Mouse (Mus musculus): ENCODE measurements around the gene Mettl21a. TPM values are rescaled to one million over a fixed set of nuclear protein-coding genes. Genes with fewer than 3 reads are reported as not detected.
"Not testable (repeated sequence)": the region's sequence is repeated elsewhere in the genome, so short reads cannot be mapped to it uniquely, and the experiment has no call there.

Mettl21a gene
- polyA plus RNA-seq, 1 experiment from 2014 or later: 15.6 TPM

DNA sequence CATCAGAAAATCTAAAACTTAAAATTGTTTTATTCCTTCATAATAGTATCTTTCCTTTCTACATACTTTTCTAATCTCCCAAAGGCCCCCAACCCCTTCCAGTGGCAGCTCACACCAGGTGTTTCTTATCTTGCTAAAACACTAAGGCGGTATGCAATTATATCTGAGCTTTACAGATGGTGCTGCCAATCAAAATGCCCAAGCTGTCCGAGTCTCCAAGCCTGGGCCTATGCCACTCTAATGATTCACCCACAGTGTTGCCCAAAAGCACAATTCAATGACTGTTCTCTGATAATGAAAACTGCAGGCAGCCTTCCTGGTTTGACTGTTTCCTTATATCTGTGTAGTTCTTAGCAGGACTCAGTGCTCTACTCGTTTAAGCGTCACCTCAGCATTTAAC, 7.9 kb downstream of the Mettl21a start:
- H3K4me3 ChIP-seq: no peak overlapping the region
- H3K9ac ChIP-seq: no peak overlapping the region
- H3K27me3 ChIP-seq: no peaks in the 10 kb centered on the region
- no peak for ATAC-seq (ENCODE audit: low read depth)
- WGBS: 89% methylated on average over 4 of the region's 4 CpGs
- peaks cover 46% of the 10 kb centered on the region for H3K36me3 ChIP-seq
- no peaks in the 10 kb centered on the region for H3K9me3 ChIP-seq
- no peaks in the 10 kb centered on the region for H3K4me1 ChIP-seq (replicated peaks)
- no peak overlapping the region for H3K27ac ChIP-seq (replicated peaks)
- H3K4me2 ChIP-seq: no peak overlapping the region

GRCm38 (mm10) chr1:64603381-64603780, 13.7 kb downstream of the Mettl21a start:
- WGBS: 90% methylated on average over 5 of the region's 5 CpGs
- no peak for ATAC-seq (ENCODE audit: low read depth)

GRCm38 (mm10) chr1:64601242-64601842, 15.7 kb downstream of the Mettl21a start:
- H3K36me3 ChIP-seq: peaks cover 31% of the 10 kb centered on the region
- no peak for ATAC-seq (ENCODE audit: low read depth)
- H3K9me3 ChIP-seq: no peaks in the 10 kb centered on the region
- H3K4me1 ChIP-seq (replicated peaks): no peaks in the 10 kb centered on the region
- no peak overlapping the region for H3K9ac ChIP-seq
- H3K4me3 ChIP-seq: no peak overlapping the region
- H3K27me3 ChIP-seq: no peaks in the 10 kb centered on the region
- no peak overlapping the region for H3K4me2 ChIP-seq
- 90% methylated on average over 6 of the region's 6 CpGs for WGBS
- H3K27ac ChIP-seq (replicated peaks): no peak overlapping the region

More at GRCm38 (mm10) chr1:64603381-64603780, 13.7 kb downstream of the Mettl21a start:
- Histone ChIP-seq H3K27me3 (no peaks in the 10 kb centered on the region), H3K4me1 (replicated peaks) (no peaks in the 10 kb centered on the region), H3K9me3 (no peaks in the 10 kb centered on the region), H3K36me3 (peaks cover 30% of the 10 kb centered on the region), H3K4me2 (no peak overlapping the region), H3K27ac (replicated peaks) (no peak overlapping the region), H3K9ac (no peak overlapping the region), H3K4me3 (no peak overlapping the region)

- 94% methylated on average over 7 of the region's 7 CpGs for WGBS
- no peak overlapping the region for H3K9ac ChIP-seq
- H3K4me1 ChIP-seq (replicated peaks): no peaks in the 10 kb centered on the region
- no peaks in the 10 kb centered on the region for H3K27me3 ChIP-seq
- H3K4me2 ChIP-seq: no peak overlapping the region
- H3K4me3 ChIP-seq: no peak overlapping the region
- no peak overlapping the region for H3K27ac ChIP-seq (replicated peaks)
- ATAC-seq (ENCODE audit: low read depth): no peak
- peaks cover 33% of the 10 kb centered on the region for H3K36me3 ChIP-seq
- no peaks in the 10 kb centered on the region for H3K9me3 ChIP-seq
These were observed 16.5 kb downstream of the Mettl21a start for GRCm38 (mm10) chr1:64600413-64601077.

- H3K9ac ChIP-seq: no peak overlapping the region
- H3K36me3 ChIP-seq: peaks cover 30% of the 10 kb centered on the region
- H3K4me2 ChIP-seq: no peak overlapping the region
- WGBS: 65% methylated on average over 5 of the region's 5 CpGs
- H3K27me3 ChIP-seq: no peaks in the 10 kb centered on the region
- H3K4me3 ChIP-seq: no peak overlapping the region
- no peak overlapping the region for H3K27ac ChIP-seq (replicated peaks)
- ATAC-seq (ENCODE audit: low read depth): no peak
- H3K9me3 ChIP-seq: no peaks in the 10 kb centered on the region
- H3K4me1 ChIP-seq (replicated peaks): no peaks in the 10 kb centered on the region
These were observed 18.1 kb downstream of the Mettl21a start for GRCm38 (mm10) chr1:64598926-64599325.

- 94% methylated on average over 3 of the region's 3 CpGs for WGBS
- peaks cover 60% of the 10 kb centered on the region for H3K36me3 ChIP-seq
- no peak for ATAC-seq (ENCODE audit: low read depth)
These were observed 38.2 kb downstream of the Mettl21a start for GRCm38 (mm10) chr1:64578801-64579200.

GRCm38 (mm10) chr1:64577911-64578310, 39.1 kb downstream of the Mettl21a start:
- not testable (repeated sequence) for H3K27ac ChIP-seq (replicated peaks); H3K4me1 ChIP-seq (replicated peaks); H3K4me3 ChIP-seq; ATAC-seq (ENCODE audit: low read depth); H3K9me3 ChIP-seq; H3K9ac ChIP-seq; H3K27me3 ChIP-seq; H3K4me2 ChIP-seq
- 40% methylated on average over 9 of the region's 9 CpGs for WGBS
- H3K36me3 ChIP-seq: peaks cover 64% of the 10 kb centered on the region

More at GRCm38 (mm10) chr1:64578801-64579200, 38.2 kb downstream of the Mettl21a start:
- Histone ChIP-seq H3K27me3 (no peaks in the 10 kb centered on the region), H3K9me3 (no peaks in the 10 kb centered on the region), H3K4me1 (replicated peaks) (no peaks in the 10 kb centered on the region), H3K4me2 (no peak overlapping the region), H3K9ac (no peak overlapping the region), H3K27ac (replicated peaks) (no peak overlapping the region), H3K4me3 (no peak overlapping the region)

DNA sequence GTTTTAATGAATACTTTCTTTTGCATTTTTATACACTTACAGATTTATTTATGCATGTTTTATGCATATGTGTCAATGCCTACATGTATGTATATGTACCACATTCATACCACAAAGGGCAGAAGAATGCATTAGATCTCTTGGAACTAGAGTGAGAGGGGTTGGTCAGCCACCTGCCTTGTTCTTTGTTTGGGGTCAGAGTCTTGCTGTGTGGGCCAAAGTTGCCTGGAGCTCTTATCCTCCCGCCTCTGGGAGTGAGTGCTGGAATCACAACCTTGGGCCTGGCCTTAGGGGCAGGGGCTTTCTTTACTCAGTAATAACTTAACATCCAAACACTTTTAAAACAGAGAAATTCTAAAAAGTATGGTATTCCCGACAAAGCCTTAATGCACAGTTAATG, 40.3 kb downstream of the Mettl21a start:
- WGBS: 73% methylated on average over 2 of the region's 2 CpGs
- Histone ChIP-seq H3K27me3 (no peaks in the 10 kb centered on the region), H3K9me3 (no peaks in the 10 kb centered on the region), H3K27ac (replicated peaks) (no peak overlapping the region), H3K9ac (no peak overlapping the region), H3K4me3 (no peak overlapping the region), H3K4me1 (replicated peaks) (no peaks in the 10 kb centered on the region), H3K36me3 (peaks cover 60% of the 10 kb centered on the region), H3K4me2 (no peak overlapping the region)
- ATAC-seq (ENCODE audit: low read depth): no peak

DNA sequence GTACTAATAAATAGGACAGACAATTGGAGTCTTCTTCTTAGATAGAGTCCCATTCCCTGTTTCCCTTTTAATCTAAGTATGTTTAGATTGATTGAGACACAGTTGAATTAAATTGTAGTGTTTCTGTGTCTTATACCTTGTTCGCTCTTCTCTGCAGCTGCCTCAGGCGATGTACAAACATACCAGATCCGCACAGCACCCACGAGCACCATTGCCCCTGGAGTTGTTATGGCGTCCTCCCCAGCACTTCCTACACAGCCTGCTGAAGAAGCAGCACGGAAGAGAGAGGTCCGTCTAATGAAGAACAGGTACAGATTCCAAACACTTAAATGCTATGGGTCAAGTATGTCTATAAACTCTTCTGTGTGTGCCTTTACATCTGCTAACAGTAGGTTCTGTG, 41.0 kb downstream of the Mettl21a start:
- ATAC-seq (ENCODE audit: low read depth): no peak
- Histone ChIP-seq H3K36me3 (peaks cover 54% of the 10 kb centered on the region), H3K4me1 (replicated peaks) (no peaks in the 10 kb centered on the region), H3K4me2 (no peak overlapping the region), H3K9me3 (no peaks in the 10 kb centered on the region), H3K4me3 (no peak overlapping the region), H3K27ac (replicated peaks) (no peak overlapping the region), H3K9ac (no peak overlapping the region), H3K27me3 (no peaks in the 10 kb centered on the region)
- WGBS: 90% methylated on average over 7 of the region's 7 CpGs

GRCm38 (mm10) chr1:64568206-64568605, 48.8 kb downstream of the Mettl21a start:
- Histone ChIP-seq H3K4me1 (replicated peaks) (no peaks in the 10 kb centered on the region), H3K4me2 (no peak overlapping the region), H3K4me3 (no peak overlapping the region), H3K36me3 (peaks cover 48% of the 10 kb centered on the region), H3K27me3 (no peaks in the 10 kb centered on the region), H3K9ac (no peak overlapping the region), H3K27ac (replicated peaks) (no peak overlapping the region), H3K9me3 (no peaks in the 10 kb centered on the region)
- no peak for ATAC-seq (ENCODE audit: low read depth)

DNA sequence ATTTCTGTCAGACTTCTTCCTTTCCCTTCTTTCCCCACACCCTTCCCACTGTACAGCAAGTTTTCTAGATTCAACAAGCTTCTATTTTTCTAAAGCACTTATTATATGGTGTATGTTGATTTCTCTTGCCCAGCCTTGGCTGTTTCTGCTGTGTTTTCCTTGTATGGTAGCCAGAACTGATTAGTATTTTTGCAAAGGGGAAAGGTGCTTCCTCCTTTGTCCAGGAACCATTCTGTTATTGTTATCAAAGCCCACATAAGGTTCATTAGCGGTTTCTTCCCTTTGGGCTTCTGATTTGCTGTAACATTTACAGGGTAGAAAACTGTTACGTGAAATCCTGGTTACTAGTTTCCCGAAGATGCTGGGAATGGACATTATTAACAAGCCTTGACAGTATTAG, 56.9 kb downstream of the Mettl21a start:
- H3K4me3 ChIP-seq: no peak overlapping the region
- H3K27ac ChIP-seq (replicated peaks): no peak overlapping the region
- H3K27me3 ChIP-seq: no peaks in the 10 kb centered on the region
- no peak overlapping the region for H3K4me2 ChIP-seq
- H3K9me3 ChIP-seq: no peaks in the 10 kb centered on the region
- peaks cover 43% of the 10 kb centered on the region for H3K36me3 ChIP-seq
- no peak overlapping the region for H3K9ac ChIP-seq
- H3K4me1 ChIP-seq (replicated peaks): no peaks in the 10 kb centered on the region
- no peak for ATAC-seq (ENCODE audit: low read depth)
- 95% methylated on average over 3 of the region's 3 CpGs for WGBS

Data from neural tube, embryonic 13.5 days (tissue).